Mouse (Mus musculus) hindbrain, embryonic 16.5 days (tissue): ENCODE results near the gene Rabgap1l. TPM values are rescaled to one million over a fixed set of nuclear protein-coding genes. Genes with fewer than 3 reads are reported as not detected.
"Not testable (repeated sequence)": the region's sequence is repeated elsewhere in the genome, so short reads cannot be mapped to it uniquely, and the experiment has no call there.

Experiments
- ATAC-seq: fragments of 200-750 bp; cut with Nextera tagmentation; 2 replicates; pipeline ENCODE4 v1.8.0; 2017; ENCODE audit warnings: moderate TSS enrichment, moderate library complexity
- H3K27ac ChIP-seq: fragments of 300-500 bp; sonication (generic); 2 replicates; pipeline ENCODE4 v1.5.1; 2014; ENCODE audit warnings: low read depth, mild to moderate bottlenecking, control low read depth, low read length, moderate library complexity
- H3K27me3 ChIP-seq: fragments of 300-500 bp; sonication (generic); replicated peaks from 2 replicates; pipeline ENCODE4 v1.6.1; 2014; ENCODE audit warnings: low read length; ENCODE audit not compliant: control insufficient read depth, insufficient read depth
- H3K36me3 ChIP-seq: fragments of 300-500 bp; sonication (generic); 2 replicates; pipeline ENCODE4 v1.6.1; 2014; ENCODE audit warnings: mild to moderate bottlenecking, low read length, moderate library complexity, mixed read lengths; ENCODE audit not compliant: control insufficient read depth, insufficient read depth
- H3K4me1 ChIP-seq: fragments of 300-500 bp; sonication (generic); 2 replicates; pipeline ENCODE4 v1.6.1; 2014; ENCODE audit warnings: low read depth, low read length; ENCODE audit not compliant: control insufficient read depth, insufficient read depth
- H3K4me2 ChIP-seq: fragments of 300-500 bp; sonication (generic); 2 replicates; pipeline ENCODE4 v1.6.1; 2014; ENCODE audit warnings: mild to moderate bottlenecking, low read length, control low read depth, moderate library complexity
- H3K4me3 ChIP-seq: fragments of 300-500 bp; sonication (generic); 2 replicates; pipeline ENCODE4 v1.5.1; 2014; ENCODE audit warnings: mild to moderate bottlenecking, low read length, control low read depth, moderate library complexity
- H3K9ac ChIP-seq: fragments of 300-500 bp; sonication (generic); 2 replicates; pipeline ENCODE4 v1.6.1; 2014; ENCODE audit warnings: low read depth, mild to moderate bottlenecking, control low read depth, low read length, moderate library complexity
- H3K9me3 ChIP-seq: fragments of 300-500 bp; sonication (generic); 2 replicates; pipeline ENCODE4 v1.6.1; 2014; ENCODE audit warnings: mild to moderate bottlenecking, low read length, moderate library complexity; ENCODE audit not compliant: control insufficient read depth
- WGBS: fragments of 180-500 bp; shearing (Covaris S2); extraction: QIAGEN DNeasy Blood & Tissue Kit; methylation state at CpG from one replicate; pipeline ENCODE4 v1.1.7; 2014; 5-methylcytosine and 5-hydroxymethylcytosine counted together
- polyA plus RNA-seq: library from polyadenylated mRNA; unstranded; fragments of >200 nt; fragmentation: Nextera tagmentation; extraction: Ambion mirVana; gene quantifications from 2 replicates; pipeline ENCODE4 v1.2.1, GENCODE M21; 2015

The Rabgap1l gene
- polyA plus RNA-seq, 1 experiment from 2014 or later = 30.0 TPM

DNA sequence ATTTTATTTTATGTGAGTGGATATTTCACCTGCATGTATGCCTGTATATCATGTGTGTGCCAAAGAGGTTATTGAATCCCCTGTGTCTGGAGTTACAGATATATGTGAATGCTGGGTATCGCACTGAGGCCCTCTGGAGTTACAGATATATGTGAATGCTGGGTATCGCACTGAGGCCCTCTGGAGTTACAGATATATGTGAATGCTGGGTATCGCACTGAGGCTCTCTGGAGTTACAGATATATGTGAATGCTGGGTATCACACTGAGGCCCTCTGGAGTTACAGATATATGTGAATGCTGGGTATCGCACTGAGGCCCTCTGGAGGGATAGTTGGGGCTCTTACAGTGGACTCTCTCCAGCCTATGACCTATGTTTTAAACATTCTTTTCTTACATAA is 383.3 kb downstream of the Rabgap1l start:
- not testable (repeated sequence) for H3K9ac ChIP-seq, H3K4me2 ChIP-seq, H3K4me1 ChIP-seq, H3K9me3 ChIP-seq, H3K36me3 ChIP-seq, ATAC-seq, H3K4me3 ChIP-seq, H3K27me3 ChIP-seq, H3K27ac ChIP-seq
- 91% methylated on average over 4 of the region's 4 CpGs for WGBS

DNA sequence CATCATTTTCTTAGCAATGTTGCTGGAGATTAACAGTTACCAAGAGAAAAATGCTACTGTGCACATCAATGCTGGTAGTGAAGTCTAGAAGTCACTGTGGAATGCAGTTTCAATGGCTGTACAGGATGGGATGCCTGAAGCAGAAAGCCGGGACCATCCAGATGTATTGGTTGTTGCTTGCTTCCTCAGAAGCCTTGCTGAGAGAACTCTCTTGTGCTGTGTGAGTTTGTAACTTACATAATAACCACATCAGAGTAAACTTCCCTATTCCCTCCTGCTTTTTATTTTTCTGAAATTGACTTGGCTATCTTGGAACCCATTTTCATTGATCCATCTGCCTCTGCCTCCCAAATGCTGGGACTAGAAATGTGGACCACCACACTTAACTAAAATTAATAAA is 383.9 kb downstream of the Rabgap1l start:
- H3K36me3 ChIP-seq = no peaks in the 10 kb centered on the region

DNA sequence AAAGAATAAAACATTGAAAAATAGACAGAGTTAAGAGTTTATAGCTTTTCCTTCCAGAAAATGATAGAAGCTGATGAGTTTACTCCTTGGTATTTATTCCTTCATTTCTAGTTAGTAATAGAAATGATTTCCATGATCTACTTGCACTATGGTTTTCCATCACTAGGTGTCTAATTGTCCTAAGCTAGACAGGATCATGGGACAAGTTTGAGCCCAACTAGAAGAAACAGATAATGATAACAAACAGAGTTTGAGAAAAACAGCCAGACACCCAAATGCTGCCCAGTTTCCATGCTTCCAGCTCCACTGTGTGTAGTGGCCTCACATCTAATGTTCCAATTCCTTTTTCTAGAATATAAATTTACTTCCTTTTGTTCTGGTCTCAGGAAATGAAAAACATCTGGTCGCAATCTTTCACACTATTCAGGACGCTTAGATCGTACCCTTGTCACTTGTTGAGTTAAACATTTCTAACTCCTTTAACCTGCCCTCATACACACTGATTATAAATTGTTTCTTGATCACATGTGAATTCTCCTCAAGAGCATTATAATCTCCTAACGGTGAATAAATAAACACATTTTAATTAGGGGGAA is 384.6 kb downstream of the Rabgap1l start:
- H3K4me2 ChIP-seq = no peak overlapping the region
- no peak for ATAC-seq
- H3K4me3 ChIP-seq = no peak overlapping the region
- no peak overlapping the region for H3K27ac ChIP-seq
- H3K27me3 ChIP-seq = no peaks in the 10 kb centered on the region
- H3K4me1 ChIP-seq = no peaks in the 10 kb centered on the region
- no peak overlapping the region for H3K9ac ChIP-seq
- no peaks in the 10 kb centered on the region for H3K36me3 ChIP-seq
- 86% methylated on average over 4 of the region's 4 CpGs for WGBS
- H3K9me3 ChIP-seq = no peaks in the 10 kb centered on the region

More for the DNA sequence above, 383.9 kb downstream of the Rabgap1l start:
- H3K4me3 ChIP-seq = no peak overlapping the region
- H3K4me2 ChIP-seq = no peak overlapping the region
- no peak overlapping the region for H3K27ac ChIP-seq
- no peaks in the 10 kb centered on the region for H3K9me3 ChIP-seq
- no peak for ATAC-seq
- no peak overlapping the region for H3K9ac ChIP-seq
- H3K27me3 ChIP-seq = no peaks in the 10 kb centered on the region
- no peaks in the 10 kb centered on the region for H3K4me1 ChIP-seq
- WGBS = 77% methylated on average over 1 of the region's 1 CpGs

DNA sequence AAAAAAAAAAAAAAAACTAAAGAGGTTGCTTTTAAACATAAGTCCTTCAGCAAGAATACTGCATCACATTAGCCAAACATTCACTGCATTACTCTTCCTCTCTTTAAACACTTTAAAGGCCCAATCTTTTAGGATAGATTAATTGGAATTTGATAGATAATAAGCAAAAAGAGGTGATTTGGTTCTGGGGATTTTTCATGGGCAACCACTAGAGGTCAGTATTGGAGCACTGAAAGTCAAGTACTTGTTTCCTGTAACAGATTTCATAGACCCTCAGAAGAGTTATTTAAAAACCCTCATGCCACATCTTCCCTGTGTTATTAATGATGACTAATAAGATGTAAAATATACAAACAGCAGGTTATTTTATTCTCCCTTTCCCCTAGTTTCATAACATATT is 393.6 kb downstream of the Rabgap1l start:
- Histone ChIP-seq H3K27ac (no peak overlapping the region), H3K36me3 (no peaks in the 10 kb centered on the region), H3K9ac (no peak overlapping the region), H3K27me3 (no peaks in the 10 kb centered on the region), H3K9me3 (no peaks in the 10 kb centered on the region), H3K4me1 (no peaks in the 10 kb centered on the region), H3K4me2 (no peak overlapping the region), H3K4me3 (no peak overlapping the region)
- no peak for ATAC-seq

DNA sequence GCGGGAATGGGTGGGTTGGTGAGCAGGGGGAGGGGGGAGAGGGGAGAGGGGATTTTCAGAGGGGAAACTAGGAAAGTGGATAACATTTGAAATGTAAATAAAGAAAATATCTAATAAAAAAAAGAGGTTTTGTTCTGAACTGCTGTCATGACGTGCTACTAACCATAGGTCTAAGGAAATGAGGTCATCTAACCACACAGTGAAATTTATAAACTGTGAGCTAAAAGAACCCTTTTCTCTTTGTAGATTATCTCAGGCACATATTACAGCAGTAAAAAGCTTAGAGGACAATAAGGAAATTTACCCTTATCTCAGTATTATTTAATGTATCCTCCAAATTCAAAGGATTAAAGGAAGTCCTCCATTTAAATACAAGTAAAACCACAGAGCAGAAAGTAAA is 396.0 kb downstream of the Rabgap1l start:
- Histone ChIP-seq H3K36me3 (no peaks in the 10 kb centered on the region), H3K27ac (no peak overlapping the region), H3K27me3 (no peaks in the 10 kb centered on the region), H3K9ac (no peak overlapping the region), H3K4me3 (no peak overlapping the region), H3K4me2 (no peak overlapping the region), H3K9me3 (no peaks in the 10 kb centered on the region), H3K4me1 (no peaks in the 10 kb centered on the region)
- ATAC-seq = no peak
- WGBS = 77% methylated on average over 2 of the region's 2 CpGs

DNA sequence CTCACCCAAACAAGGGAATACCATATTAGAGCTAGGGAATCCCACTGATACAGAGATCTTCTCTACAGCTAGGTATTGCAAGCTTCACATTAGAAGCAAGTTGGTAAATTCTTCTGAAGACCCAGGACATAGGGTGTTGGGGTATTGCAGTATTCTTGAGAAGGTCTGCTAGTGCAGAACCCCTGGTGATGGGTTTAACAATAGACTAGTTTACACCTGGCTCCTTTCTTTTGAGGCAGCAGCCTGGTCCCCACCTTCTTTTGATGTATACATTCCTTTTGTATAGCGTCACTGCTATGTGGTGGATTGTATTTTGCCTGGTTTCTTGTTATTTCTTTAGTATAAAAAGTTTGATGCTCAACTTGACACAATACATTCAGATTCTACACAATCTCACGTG is 405.6 kb downstream of the Rabgap1l start:
- WGBS = 57% methylated on average over 2 of the region's 2 CpGs
- no peak overlapping the region for H3K4me2 ChIP-seq
- no peak overlapping the region for H3K9ac ChIP-seq
- no peaks in the 10 kb centered on the region for H3K36me3 ChIP-seq
- H3K9me3 ChIP-seq = no peaks in the 10 kb centered on the region
- no peaks in the 10 kb centered on the region for H3K27me3 ChIP-seq
- H3K4me1 ChIP-seq = no peaks in the 10 kb centered on the region
- no peak overlapping the region for H3K27ac ChIP-seq
- ATAC-seq = no peak
- H3K4me3 ChIP-seq = no peak overlapping the region

DNA sequence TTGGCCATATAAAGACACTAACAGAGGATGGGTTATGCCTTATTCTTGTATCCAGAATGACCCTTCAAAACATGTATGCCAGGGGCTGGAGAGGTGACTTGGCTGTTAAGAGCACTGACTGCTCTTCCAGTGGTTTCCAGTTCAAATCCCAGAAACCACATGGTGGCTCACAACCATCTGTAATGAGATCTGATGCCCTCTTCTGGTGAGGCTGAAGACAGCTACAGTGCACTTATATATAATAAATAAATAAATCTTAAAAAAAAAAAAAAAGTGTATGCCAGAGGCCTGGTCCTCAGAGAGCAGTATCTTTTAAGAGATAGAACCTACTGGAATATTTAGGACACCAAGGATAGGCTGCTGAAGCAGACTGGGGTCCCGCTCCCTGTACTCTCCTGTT is 414.6 kb downstream of the Rabgap1l start:
- ATAC-seq = no peak
- Histone ChIP-seq H3K4me3 (no peak overlapping the region), H3K4me2 (no peak overlapping the region), H3K36me3 (no peaks in the 10 kb centered on the region), H3K27ac (no peak overlapping the region), H3K9me3 (no peaks in the 10 kb centered on the region), H3K4me1 (no peaks in the 10 kb centered on the region), H3K9ac (no peak overlapping the region), H3K27me3 (no peaks in the 10 kb centered on the region)
- 94% methylated on average over 1 of the region's 1 CpGs for WGBS

DNA sequence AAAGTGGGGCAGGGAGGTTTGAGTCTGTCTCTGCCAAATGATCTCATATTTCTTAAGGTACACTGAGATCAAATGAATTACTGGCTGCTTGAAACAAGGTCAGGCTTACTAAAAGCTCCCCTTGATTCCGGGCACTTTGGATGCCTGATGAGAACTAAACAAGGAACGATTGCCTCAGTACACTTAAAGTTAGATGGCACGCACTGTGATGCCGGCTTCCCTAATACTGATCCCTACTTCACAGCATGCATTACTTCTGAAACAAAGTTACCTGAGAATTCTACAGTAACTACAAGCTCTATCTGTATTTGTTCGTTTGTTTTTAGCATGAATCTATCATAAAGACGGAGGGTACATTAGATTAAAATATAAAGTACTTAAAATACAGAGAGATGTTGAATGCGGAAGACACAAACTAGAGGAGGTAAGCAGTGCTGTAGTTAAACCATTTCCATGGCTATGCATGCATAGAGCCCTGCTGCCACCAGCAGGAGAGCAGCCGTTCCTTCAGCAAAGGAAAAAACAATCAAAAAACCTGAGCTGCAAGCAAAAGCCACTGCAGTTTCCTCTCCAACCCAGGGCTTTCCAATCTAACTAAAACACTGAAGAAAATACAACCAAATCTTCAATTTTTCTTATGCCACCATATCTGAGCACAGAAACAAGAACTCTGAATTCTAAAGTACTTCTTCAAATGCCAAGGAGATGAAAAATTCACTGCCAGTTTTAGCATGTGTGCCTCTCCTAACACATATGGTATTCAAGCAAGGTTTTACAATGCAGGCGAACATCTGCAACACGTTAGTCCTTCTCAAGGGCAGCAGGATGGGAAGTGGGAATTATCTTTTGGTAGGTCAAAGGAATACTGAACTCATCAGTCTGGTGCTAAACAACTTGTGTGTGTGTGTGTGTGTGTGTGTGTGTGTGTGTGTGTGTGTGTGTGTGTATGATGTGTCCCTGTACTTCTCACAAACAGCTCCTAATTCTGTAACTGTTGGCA is 415.4 kb downstream of the Rabgap1l start:
- Histone ChIP-seq H3K9ac (no peak overlapping the region), H3K4me1 (no peaks in the 10 kb centered on the region), H3K27me3 (no peaks in the 10 kb centered on the region), H3K27ac (no peak overlapping the region), H3K4me3 (no peak overlapping the region), H3K9me3 (no peaks in the 10 kb centered on the region), H3K36me3 (no peaks in the 10 kb centered on the region), H3K4me2 (no peak overlapping the region)
- WGBS = 67% methylated on average over 10 of the region's 10 CpGs
- peak; percentile 90 for ATAC-seq

DNA sequence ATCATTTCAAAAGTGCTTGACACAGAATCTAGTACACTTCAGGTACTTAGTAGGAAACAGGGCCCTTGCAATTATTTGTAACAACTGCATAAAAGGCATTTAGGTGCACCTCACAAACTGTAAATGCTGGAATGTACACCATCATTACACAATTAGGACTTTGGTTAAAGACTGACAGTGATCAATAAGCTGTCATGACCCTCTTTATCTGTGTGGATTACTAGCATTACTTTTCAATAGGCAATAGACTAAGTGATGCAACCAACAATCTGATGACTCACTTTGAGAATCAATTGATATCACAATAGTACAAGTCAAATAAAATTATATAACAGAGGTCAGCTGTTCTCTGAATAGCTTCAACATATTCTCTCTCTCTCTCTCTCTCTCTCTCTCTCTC is 418.5 kb downstream of the Rabgap1l start:
- H3K4me3 ChIP-seq = no peak overlapping the region
- no peak for ATAC-seq
- H3K36me3 ChIP-seq = no peaks in the 10 kb centered on the region
- H3K27me3 ChIP-seq = no peaks in the 10 kb centered on the region
- H3K4me2 ChIP-seq = no peak overlapping the region
- no peak overlapping the region for H3K9ac ChIP-seq
- no peak overlapping the region for H3K27ac ChIP-seq
- H3K4me1 ChIP-seq = no peaks in the 10 kb centered on the region
- no peaks in the 10 kb centered on the region for H3K9me3 ChIP-seq
